Mouse (Mus musculus): ENCODE results near the gene Rhbdf2.

The Rhbdf2 gene

GRCm38 (mm10) chr11:116552194-116552593 is 74.6 kb downstream of the Rhbdf2 start:
- DNase-seq (ENCODE audit: low read depth, low spot score) = no peak

- DNase-seq (ENCODE audit: low read depth, low spot score) = no peak
These were observed 76.1 kb downstream of the Rhbdf2 start for GRCm38 (mm10) chr11:116550748-116551147.

- no peak for DNase-seq (ENCODE audit: low read depth, low spot score)
These were observed 77.4 kb downstream of the Rhbdf2 start for GRCm38 (mm10) chr11:116549273-116550038.

GRCm38 (mm10) chr11:116548780-116549179 is 78.0 kb downstream of the Rhbdf2 start:
- no peak for DNase-seq (ENCODE audit: low read depth, low spot score)
